Mouse (Mus musculus): ENCODE measurements around the gene Nrp1.

DNA sequence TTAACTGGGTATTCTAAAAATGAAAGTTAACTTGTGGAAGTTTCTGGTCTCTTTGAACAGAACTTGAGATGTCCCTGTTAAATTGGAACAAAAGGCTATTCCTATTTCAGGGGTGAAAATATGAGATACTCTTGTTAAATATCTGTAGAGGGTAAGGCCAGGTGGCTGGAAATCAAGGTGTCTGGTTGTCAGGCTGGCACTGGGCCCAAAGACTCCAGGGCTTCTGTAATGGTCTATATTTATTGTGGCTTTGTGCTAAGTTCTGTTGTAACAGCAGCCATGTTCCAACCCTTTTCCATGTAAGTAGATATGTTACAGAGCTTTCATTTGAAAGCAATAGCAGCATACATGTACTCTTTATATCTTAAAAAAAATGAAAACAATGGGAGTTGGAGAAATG lies 103.3 kb downstream of the Nrp1 start:
- no peak for TF ChIP-seq ZC3H11A (IDR thresholded peaks at IDR 0.05; ENCODE audit: borderline replicate concordance, low read depth, low read length)
- no peak for TF ChIP-seq MAFK (IDR thresholded peaks at IDR 0.05; ENCODE audit: insufficient read depth, low read depth, low read length)
- no peak for TF ChIP-seq HCFC1 (IDR thresholded peaks at IDR 0.05; ENCODE audit: borderline replicate concordance, insufficient read depth, low read length)
- no peak for TF ChIP-seq ZNF384 (IDR thresholded peaks at IDR 0.05; ENCODE audit: low read depth, low read length)
- TF ChIP-seq CHD2 (IDR thresholded peaks at IDR 0.05; ENCODE audit: low read depth, low read length), result no peak
